Mouse (Mus musculus): ENCODE data around the gene Tmem184b. TPM values are rescaled to one million over a fixed set of nuclear protein-coding genes. Genes with fewer than 3 reads are reported as not detected.

Tmem184b gene
- total RNA-seq, 4 experiments from 2014 or later: 18.6 to 28.1 (median 21.8) TPM

- no peak for DNase-seq (ENCODE audit: low spot score in 2 of 2)
Measured at GRCm38 (mm10) chr15:79400134-79400974, 3.0 kb downstream of the Tmem184b start.

GRCm38 (mm10) chr15:79399231-79400052 is 3.9 kb downstream of the Tmem184b start:
- DNase-seq (ENCODE audit: low spot score in 2 of 2): no peak

GRCm38 (mm10) chr15:79396736-79397135 is 6.6 kb downstream of the Tmem184b start:
- no peak for DNase-seq (ENCODE audit: low spot score in 2 of 2)

GRCm38 (mm10) chr15:79395281-79395680 is 8.1 kb downstream of the Tmem184b start:
- no peak for DNase-seq (ENCODE audit: low spot score in 2 of 2)

- DNase-seq (ENCODE audit: low spot score in 2 of 2): no peak
Measured at GRCm38 (mm10) chr15:79394842-79395241, 8.5 kb downstream of the Tmem184b start.

GRCm38 (mm10) chr15:79393101-79393500 is 10.3 kb downstream of the Tmem184b start:
- DNase-seq (ENCODE audit: low spot score in 2 of 2): no peak

- DNase-seq (ENCODE audit: low spot score in 2 of 2): no peak
Measured at GRCm38 (mm10) chr15:79392527-79392926, 10.8 kb downstream of the Tmem184b start.

GRCm38 (mm10) chr15:79391447-79392093 is 11.8 kb downstream of the Tmem184b start:
- DNase-seq (ENCODE audit: low spot score in 2 of 2): peak in 1 of 2 experiments; percentile 71

GRCm38 (mm10) chr15:79390434-79390833 is 12.9 kb downstream of the Tmem184b start:
- no peak for DNase-seq (ENCODE audit: low spot score in 2 of 2)

- DNase-seq (ENCODE audit: low spot score in 2 of 2): no peak
Measured at GRCm38 (mm10) chr15:79388171-79388570, 15.2 kb downstream of the Tmem184b start.

GRCm38 (mm10) chr15:79387611-79388010 is 15.8 kb downstream of the Tmem184b start:
- no peak for DNase-seq (ENCODE audit: low spot score in 2 of 2)

- DNase-seq (ENCODE audit: low spot score in 2 of 2): no peak
Measured at GRCm38 (mm10) chr15:79387081-79387480, 16.3 kb downstream of the Tmem184b start.

- no peak for DNase-seq (ENCODE audit: low spot score in 2 of 2)
Measured at GRCm38 (mm10) chr15:79381644-79382043, 21.7 kb downstream of the Tmem184b start.

- DNase-seq (ENCODE audit: low spot score in 2 of 2): peak; percentile 79 to 84
Measured at GRCm38 (mm10) chr15:79380468-79381444, 22.6 kb downstream of the Tmem184b start.

GRCm38 (mm10) chr15:79379658-79380057 is 23.7 kb downstream of the Tmem184b start:
- no peak for DNase-seq (ENCODE audit: low spot score in 2 of 2)

GRCm38 (mm10) chr15:79378608-79379007 is 24.8 kb downstream of the Tmem184b start:
- no peak for DNase-seq (ENCODE audit: low spot score in 2 of 2)

- DNase-seq (ENCODE audit: low spot score in 2 of 2): peak; percentile 79 to 85
Measured at GRCm38 (mm10) chr15:79377681-79378080, 25.7 kb downstream of the Tmem184b start.

- no peak for DNase-seq (ENCODE audit: low spot score in 2 of 2)
Measured at GRCm38 (mm10) chr15:79374760-79375159, 28.6 kb downstream of the Tmem184b start.

GRCm38 (mm10) chr15:79370281-79370843 is 33.0 kb downstream of the Tmem184b start:
- DNase-seq (ENCODE audit: low spot score in 2 of 2): no peak
